Mouse (Mus musculus): ENCODE measurements around the gene Gm6176. TPM values are rescaled to one million over a fixed set of nuclear protein-coding genes. Genes with fewer than 3 reads are reported as not detected.
"Not testable (repeated sequence)": the region's sequence is repeated elsewhere in the genome, so short reads cannot be mapped to it uniquely, and the experiment has no call there.

Gene Gm6176
- polyA plus RNA-seq (2015; fragmentation: Nextera tagmentation; extraction: Ambion mirVana): not detected in 2 replicates

DNA sequence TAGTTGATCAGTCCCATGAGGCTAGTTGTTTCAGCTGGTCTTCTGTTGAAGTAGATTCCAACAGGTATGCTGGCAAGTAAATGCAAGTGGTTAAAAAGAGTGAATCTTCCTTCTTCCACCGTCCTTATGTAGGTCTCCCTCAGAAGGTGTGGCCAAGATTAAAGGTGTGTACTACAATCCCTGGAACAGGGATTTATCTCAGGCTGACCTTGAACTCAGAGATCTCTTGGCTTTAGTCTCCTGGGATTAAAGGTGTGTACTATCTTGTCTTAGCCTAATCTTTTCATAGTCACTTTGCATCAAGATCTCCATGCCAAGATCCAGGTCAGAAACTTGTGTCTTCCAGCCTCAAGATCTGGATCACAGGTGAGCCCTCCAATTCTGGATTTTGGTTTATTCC lies at the start of gene Gm6176:
Gene Gm6176, minus strand, starts transcription at position 101 of the 400 bp plus-strand sequence.
- H3K9ac ChIP-seq; ATAC-seq (ENCODE audit: insufficient read depth); H3K9me3 ChIP-seq (replicated peaks); H3K4me3 ChIP-seq (replicated peaks); H3K4me1 ChIP-seq (replicated peaks); H3K27ac ChIP-seq (replicated peaks); H3K27me3 ChIP-seq; H3K36me3 ChIP-seq (replicated peaks); H3K4me2 ChIP-seq: not testable (repeated sequence)
- no CpG with 5 or more reads among the region's 1 CpGs for WGBS (ENCODE audit: insufficient replicate concordance)

DNA sequence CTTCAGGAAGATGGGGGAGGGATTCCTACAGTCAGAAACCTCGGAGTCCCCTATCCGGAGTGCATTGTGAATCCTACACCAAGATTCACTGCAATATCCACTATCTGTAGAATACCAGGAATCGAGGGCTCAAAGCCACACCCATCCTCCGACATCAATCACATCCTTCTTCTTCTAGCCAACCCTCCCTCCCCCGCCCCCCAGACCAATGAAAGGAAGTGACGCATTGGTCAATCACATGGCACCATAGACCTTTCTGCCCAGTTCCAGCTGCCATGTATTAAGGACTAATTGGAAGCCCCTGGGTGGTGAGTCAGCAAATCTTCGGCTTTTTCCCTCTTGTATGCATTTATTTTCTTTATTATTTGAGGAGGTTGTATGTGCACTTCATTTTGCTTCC lies 12.7 kb upstream of the Gm6176 start, which contains the start of gene Vmn1r139:
Gene Vmn1r139, plus strand, starts transcription at position 301 of the 400 bp plus-strand sequence.
- H3K9me3 ChIP-seq (replicated peaks); ATAC-seq (ENCODE audit: insufficient read depth); H3K4me1 ChIP-seq (replicated peaks); H3K4me3 ChIP-seq (replicated peaks); H3K9ac ChIP-seq; H3K27me3 ChIP-seq; H3K4me2 ChIP-seq; H3K27ac ChIP-seq (replicated peaks); H3K36me3 ChIP-seq (replicated peaks): not testable (repeated sequence)
- WGBS (ENCODE audit: insufficient replicate concordance): no CpG with 5 or more reads among the region's 7 CpGs

GRCm38 (mm10) chr7:22028797-22029196 lies 27.3 kb downstream of the Gm6176 start, which contains the start of gene Vmn1r138:
TSS of gene Vmn1r138 (minus strand) at chr7:22028897.
- not testable (repeated sequence) for H3K27me3 ChIP-seq; H3K27ac ChIP-seq (replicated peaks); H3K9ac ChIP-seq; H3K4me1 ChIP-seq (replicated peaks); ATAC-seq (ENCODE audit: insufficient read depth); H3K4me2 ChIP-seq; H3K9me3 ChIP-seq (replicated peaks); H3K36me3 ChIP-seq (replicated peaks); H3K4me3 ChIP-seq (replicated peaks)
- no CpG with 5 or more reads among the region's 2 CpGs for WGBS (ENCODE audit: insufficient replicate concordance)

Other genes with a start within 250 kb of the Gm6176 start
- not detected in 2 replicates for gene Vmn1r135, start 224.0 kb downstream of the Gm6176 start, polyA plus RNA-seq (2015; fragmentation: Nextera tagmentation; extraction: Ambion mirVana)
- gene Gm5725, start 212.0 kb downstream of the Gm6176 start, polyA plus RNA-seq (2015; fragmentation: Nextera tagmentation; extraction: Ambion mirVana): not detected in 2 replicates
- not detected in 2 replicates for gene Gm5891, start 135.0 kb downstream of the Gm6176 start, polyA plus RNA-seq (2015; fragmentation: Nextera tagmentation; extraction: Ambion mirVana)
- gene Vmn1r137, start 61.7 kb downstream of the Gm6176 start, polyA plus RNA-seq (2015; fragmentation: Nextera tagmentation; extraction: Ambion mirVana): not detected in 2 replicates
- gene Vmn1r138, start 27.4 kb downstream of the Gm6176 start, polyA plus RNA-seq (2015; fragmentation: Nextera tagmentation; extraction: Ambion mirVana): not detected in 2 replicates
- gene Vmn1r139, start 12.8 kb upstream of the Gm6176 start, polyA plus RNA-seq (2015; fragmentation: Nextera tagmentation; extraction: Ambion mirVana): not detected in 2 replicates
- not detected in 2 replicates for gene Gm16451, start 61.9 kb upstream of the Gm6176 start, polyA plus RNA-seq (2015; fragmentation: Nextera tagmentation; extraction: Ambion mirVana)
- gene Gm10666, start 78.4 kb upstream of the Gm6176 start, polyA plus RNA-seq (2015; fragmentation: Nextera tagmentation; extraction: Ambion mirVana): not detected in 2 replicates
- gene Vmn1r142, start 107.7 kb upstream of the Gm6176 start, polyA plus RNA-seq (2015; fragmentation: Nextera tagmentation; extraction: Ambion mirVana): not detected in 2 replicates
- gene Vmn1r143, start 133.1 kb upstream of the Gm6176 start, polyA plus RNA-seq (2015; fragmentation: Nextera tagmentation; extraction: Ambion mirVana): not detected in 2 replicates
- not detected in 2 replicates for gene Gm8653, start 145.0 kb upstream of the Gm6176 start, polyA plus RNA-seq (2015; fragmentation: Nextera tagmentation; extraction: Ambion mirVana)
- gene Gm8453, start 173.2 kb upstream of the Gm6176 start, polyA plus RNA-seq (2015; fragmentation: Nextera tagmentation; extraction: Ambion mirVana): not detected in 2 replicates

Data from liver, embryonic 15.5 days (tissue).